In the genomic region with DNA sequence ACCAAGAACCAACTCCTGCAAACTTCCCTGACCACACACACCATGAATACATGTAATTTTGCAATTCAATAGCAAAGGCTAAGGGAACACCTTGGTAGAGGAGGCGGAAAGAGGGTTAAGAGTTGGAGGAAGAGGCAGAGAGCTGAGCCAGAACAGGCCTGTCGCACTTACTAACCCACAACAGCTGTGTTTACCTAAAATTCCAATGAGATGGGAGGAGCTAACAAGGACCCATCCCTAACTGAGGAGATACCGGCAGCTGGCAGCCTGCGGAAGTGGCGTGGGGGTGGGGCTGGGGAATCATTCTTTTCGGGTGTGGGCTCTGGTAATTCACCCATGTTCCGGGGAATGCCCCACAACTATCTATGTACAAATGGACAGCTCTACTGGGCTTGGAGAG, we compare ENCODE assay signal across 10 mouse cellular contexts. TPM values are rescaled to one million over a fixed set of nuclear protein-coding genes. Genes with fewer than 3 reads are reported as not detected.
DNase-seq lines count a peak whose midpoint lies in the region; ATAC-seq lines count a peak whose summit lies in the region.
"Had no signal": no experiment of that assay in that cellular context is flagged by ENCODE, and none has a peak within 500 bp of the region (broad histone marks: within the 10 kb centered on the region; RNA-seq: fewer than 3 reads in every experiment).

No protein-coding gene starts in this region.

- H3K27me3 ChIP-seq in liver, embryonic 15.5 days, result no peaks in the 10 kb centered on the region; the same call in 1 of the 2 replicates

- H3K27ac ChIP-seq in liver, embryonic 15.5 days (replicated peaks), result no peak overlapping the region

- H3K4me1 ChIP-seq in liver, embryonic 15.5 days (replicated peaks), result no peaks in the 10 kb centered on the region; the same call in 1 of the 2 replicates

- peak overlapping the region; percentile 13; the same call in 1 of the 2 replicates for H3K4me2 ChIP-seq in liver, embryonic 15.5 days

- H3K9me3 ChIP-seq in liver, embryonic 15.5 days (replicated peaks), result no peaks in the 10 kb centered on the region

- DNase-seq in heart, adult 11 months, result peak; percentile 76
- DNase-seq in heart, adult 18-20 months, result no peak
- DNase-seq in urinary bladder, postnatal 25 days (ENCODE audit: low spot score), result peak; percentile 15
- no peak for DNase-seq in urinary bladder, postnatal 4 days (ENCODE audit: low spot score in 2 of 2)
- no peak for DNase-seq in layer of hippocampus, adult 18-20 months (ENCODE audit: low spot score in 2 of 2)
- DNase-seq in frontal cortex, postnatal 36 days (ENCODE audit: low spot score in 2 of 2), result no peak
- no peak for DNase-seq in MN1 (ENCODE audit: low spot score)
- DNase-seq: adrenal gland, postnatal 14 days; thymus, adult 2 months had no signal

- no peak for ATAC-seq in liver, embryonic 15.5 days (ENCODE audit: insufficient read depth)

- H3K9ac ChIP-seq in liver, embryonic 15.5 days, result no peak overlapping the region

- no peak overlapping the region for H3K4me3 ChIP-seq in liver, embryonic 15.5 days (replicated peaks)

- 17% methylated on average over 7 of the region's 7 CpGs for WGBS in liver, embryonic 15.5 days (ENCODE audit: insufficient replicate concordance)

- H3K36me3 ChIP-seq in liver, embryonic 15.5 days (replicated peaks), result no peaks in the 10 kb centered on the region

RNA-seq across cellular contexts. Expression of gene Cfap300, which starts 7.1 kb away (rescaled TPM):
- under 1 TPM; 0.40 to 0.82 TPM for total RNA-seq in heart, adult 18-20 months (2021)
- polyA plus RNA-seq in liver, embryonic 15.5 days (2015; fragmentation: Nextera tagmentation; extraction: Ambion mirVana), result 0.84 and 0.88 TPM in 2 replicates
- 10 to 100 TPM in 1 of 2 experiments, 1 to 10 TPM in 1; 9.8 to 11.6 TPM for total RNA-seq in layer of hippocampus, adult 18-20 months (2021)

RNA-seq across cellular contexts. Expression of gene Yap1, which starts 31.1 kb away (rescaled TPM):
- 10 to 100 TPM; 71.1 to 78.1 TPM for total RNA-seq in heart, adult 18-20 months (2021)
- 3.2 and 3.7 TPM in 2 replicates for polyA plus RNA-seq in liver, embryonic 15.5 days (2015; fragmentation: Nextera tagmentation; extraction: Ambion mirVana)
- 10 to 100 TPM; 16.9 to 20.7 TPM for total RNA-seq in layer of hippocampus, adult 18-20 months (2021)

Comparison
In these comparisons a context has a peak if more than half of its experiments do, and no peak if none do; other contexts are left out.
1. DNase-seq: peak in heart, adult 11 months (single experiment) and urinary bladder, postnatal 25 days (single experiment); none in heart, adult 18-20 months (0 of 2), urinary bladder, postnatal 4 days (0 of 2), layer of hippocampus, adult 18-20 months (0 of 2), frontal cortex, postnatal 36 days (0 of 2) and MN1 (single experiment).
2. RNA of gene Cfap300, which starts 7.1 kb away (total RNA-seq): 9.8 to 11.6 TPM in layer of hippocampus, adult 18-20 months; 0.40 to 0.82 TPM in heart, adult 18-20 months; every median in the first group is over 4 times any median in the second.